Mouse (Mus musculus): ENCODE results near the gene Xdh. TPM values are rescaled to one million over a fixed set of nuclear protein-coding genes. Genes with fewer than 3 reads are reported as not detected.

The Xdh gene
- total and polyA plus RNA-seq, 3 experiments, result 2.0 to 14.5 TPM; not detected in 1

- H3K27me3 ChIP-seq (ENCODE audit: control insufficient read depth in 1 of 2, insufficient read depth in 2 of 2, low read length in 2 of 2), result no peaks in the 10 kb centered on the region
- no peak overlapping the region for H3K4me3 ChIP-seq (ENCODE audit: control insufficient read depth in 1 of 2, insufficient read depth in 1 of 2, low read depth in 2 of 2, low read length in 2 of 2)
- DNase-seq (ENCODE audit: low read depth, low spot score), result peak; percentile 30
- TF ChIP-seq CTCF (IDR thresholded peaks at IDR 0.05 in 2 of 3, conservative IDR thresholded peaks at IDR 0.05 in 1 of 3; ENCODE audit: control insufficient read depth in 1 of 3, insufficient read depth in 1 of 3, low read depth in 2 of 3, low read length in 3 of 3, poor library complexity in 1 of 3, severe bottlenecking in 1 of 3) (peak in 1 of 3 experiments; percentile 46; a peak in 2 of 6 replicates), ELF1 (IDR thresholded peaks at IDR 0.05; ENCODE audit: low read depth, low read length) (no peak), RAD21 (IDR thresholded peaks at IDR 0.05; ENCODE audit: low read depth, low read length) (peak; percentile 38), ZMIZ1 (IDR thresholded peaks at IDR 0.05; ENCODE audit: low read depth, low read length) (no peak), SMC3 (IDR thresholded peaks at IDR 0.05; ENCODE audit: low read depth, low read length) (peak; percentile 40)
- H3K27ac ChIP-seq (ENCODE audit: control insufficient read depth, low read depth, low read length), result no peak overlapping the region
- H3K79me2 ChIP-seq (ENCODE audit: control insufficient read depth, insufficient read depth, low read length, poor library complexity), result no peaks in the 10 kb centered on the region
- no peak overlapping the region for H3K9ac ChIP-seq (ENCODE audit: control insufficient read depth, low read depth, low read length, poor library complexity, severe bottlenecking)
- peaks cover 10 to 17% of the 10 kb centered on the region in 2 experiments for H3K4me1 ChIP-seq (ENCODE audit: control insufficient read depth in 1 of 2, insufficient read depth in 2 of 2, low read length in 2 of 2)
- no peaks in the 10 kb centered on the region for H3K9me3 ChIP-seq (replicated peaks; ENCODE audit: insufficient read depth, low read length)
- H3K36me3 ChIP-seq (ENCODE audit: control insufficient read depth in 1 of 2, insufficient read depth in 2 of 2, low read length in 2 of 2), result peaks cover 0 to 10% of the 10 kb centered on the region in 2 experiments; a peak in 2 of 4 replicates
Observed at GRCm38 (mm10) chr17:73891590-73891989, 58.4 kb downstream of the Xdh start.

- H3K4me3 ChIP-seq (ENCODE audit: control insufficient read depth in 1 of 2, insufficient read depth in 1 of 2, low read depth in 2 of 2, low read length in 2 of 2), result no peak overlapping the region
- no peaks in the 10 kb centered on the region for H3K9me3 ChIP-seq (replicated peaks; ENCODE audit: insufficient read depth, low read length)
- no peak for DNase-seq (ENCODE audit: low read depth, low spot score)
- H3K27ac ChIP-seq (ENCODE audit: control insufficient read depth, low read depth, low read length), result no peak overlapping the region
- H3K4me1 ChIP-seq (ENCODE audit: control insufficient read depth in 1 of 2, insufficient read depth in 2 of 2, low read length in 2 of 2), result peaks cover 0 to 7% of the 10 kb centered on the region in 2 experiments; a peak in 2 of 4 replicates
- H3K79me2 ChIP-seq (ENCODE audit: control insufficient read depth, insufficient read depth, low read length, poor library complexity), result no peaks in the 10 kb centered on the region
- H3K36me3 ChIP-seq (ENCODE audit: control insufficient read depth in 1 of 2, insufficient read depth in 2 of 2, low read length in 2 of 2), result no peaks in the 10 kb centered on the region; a peak in 1 of 4 replicates
- no peak for TF ChIP-seq POLR2AphosphoS5 (IDR thresholded peaks at IDR 0.05; ENCODE audit: borderline replicate concordance, low read depth, low read length)
- TF ChIP-seq ZC3H11A (IDR thresholded peaks at IDR 0.05; ENCODE audit: low read depth, low read length), result no peak
- TF ChIP-seq MAZ (IDR thresholded peaks at IDR 0.05; ENCODE audit: low read depth, low read length), result no peak
- TF ChIP-seq RAD21 (IDR thresholded peaks at IDR 0.05; ENCODE audit: low read depth, low read length), result no peak
- no peak for TF ChIP-seq POLR2A (IDR thresholded peaks at IDR 0.05; ENCODE audit: control insufficient read depth in 1 of 2, insufficient read depth in 1 of 2, low read depth in 1 of 2, low read length in 2 of 2, poor library complexity in 1 of 2)
- no peak for TF ChIP-seq ZKSCAN1 (IDR thresholded peaks at IDR 0.05; ENCODE audit: low read depth, low read length)
- TF ChIP-seq EP300 (IDR thresholded peaks at IDR 0.05; ENCODE audit: low read depth in 1 of 2, low read length in 2 of 2), result no peak
- TF ChIP-seq KAT2A (conservative IDR thresholded peaks at IDR 0.05; ENCODE audit: low read depth, low read length), result no peak
- no peak for TF ChIP-seq MEF2A (IDR thresholded peaks at IDR 0.05; ENCODE audit: extremely low read depth, insufficient replicate concordance, low read depth, low read length, poor library complexity, severe bottlenecking)
- TF ChIP-seq E2F4 (IDR thresholded peaks at IDR 0.05; ENCODE audit: borderline replicate concordance, low read depth, low read length), result no peak
- no peak for TF ChIP-seq ZMIZ1 (IDR thresholded peaks at IDR 0.05; ENCODE audit: low read depth, low read length)
- TF ChIP-seq ETS1 (IDR thresholded peaks at IDR 0.05; ENCODE audit: low read depth, low read length), result no peak
- no peak for TF ChIP-seq GATA1 (IDR thresholded peaks at IDR 0.05; ENCODE audit: low read depth, low read length)
- H3K9ac ChIP-seq (ENCODE audit: control insufficient read depth, low read depth, low read length, poor library complexity, severe bottlenecking), result no peak overlapping the region
- no peaks in the 10 kb centered on the region for H3K27me3 ChIP-seq (ENCODE audit: control insufficient read depth in 1 of 2, insufficient read depth in 2 of 2, low read length in 2 of 2)
Observed at GRCm38 (mm10) chr17:73886071-73886785, 63.8 kb downstream of the Xdh start.
